Mouse (Mus musculus): ENCODE data around the gene Pif1.

The Pif1 gene

GRCm38 (mm10) chr9:65586406-65587269 is at the start of gene Pif1:
Pif1 (plus strand) TSS chr9:65587160.
- peak; percentile 91 for DNase-seq

- DNase-seq, result peak; percentile 66
These were observed 48.9 kb upstream of the Pif1 start for GRCm38 (mm10) chr9:65537901-65538630.

GRCm38 (mm10) chr9:65539697-65540096 is 47.3 kb upstream of the Pif1 start:
- DNase-seq, result no peak

GRCm38 (mm10) chr9:65541126-65542068 is 45.6 kb upstream of the Pif1 start:
- peak; percentile 71 for DNase-seq

GRCm38 (mm10) chr9:65542111-65542524 is 44.8 kb upstream of the Pif1 start:
- no peak for DNase-seq

- no peak for DNase-seq
These were observed 41.1 kb upstream of the Pif1 start for GRCm38 (mm10) chr9:65545635-65546412.

GRCm38 (mm10) chr9:65546413-65546695 is 40.6 kb upstream of the Pif1 start:
- no peak for DNase-seq

GRCm38 (mm10) chr9:65547111-65547510 is 39.8 kb upstream of the Pif1 start:
- no peak for DNase-seq

- DNase-seq, result no peak
These were observed 39.1 kb upstream of the Pif1 start for GRCm38 (mm10) chr9:65547844-65548243.

GRCm38 (mm10) chr9:65548311-65548710 is 38.6 kb upstream of the Pif1 start:
- DNase-seq, result no peak

GRCm38 (mm10) chr9:65549139-65549538 is 37.8 kb upstream of the Pif1 start:
- no peak for DNase-seq

GRCm38 (mm10) chr9:65549643-65550042 is 37.3 kb upstream of the Pif1 start:
- DNase-seq, result no peak

GRCm38 (mm10) chr9:65550079-65550831 is 36.7 kb upstream of the Pif1 start:
- DNase-seq, result no peak

- peak; percentile 91 for DNase-seq
These were observed 35.9 kb upstream of the Pif1 start for GRCm38 (mm10) chr9:65551035-65551434.

GRCm38 (mm10) chr9:65552141-65552540 is 34.8 kb upstream of the Pif1 start:
- DNase-seq, result no peak

GRCm38 (mm10) chr9:65552711-65553110 is 34.2 kb upstream of the Pif1 start:
- DNase-seq, result no peak

GRCm38 (mm10) chr9:65555001-65555405 is 32.0 kb upstream of the Pif1 start:
- DNase-seq, result peak; percentile 80

- no peak for DNase-seq
These were observed 31.3 kb upstream of the Pif1 start for GRCm38 (mm10) chr9:65555621-65556020.

GRCm38 (mm10) chr9:65556349-65556748 is 30.6 kb upstream of the Pif1 start:
- no peak for DNase-seq

- DNase-seq, result no peak
These were observed 30.0 kb upstream of the Pif1 start for GRCm38 (mm10) chr9:65556979-65557378.

- DNase-seq, result no peak
These were observed 28.2 kb upstream of the Pif1 start for GRCm38 (mm10) chr9:65558806-65559205.

GRCm38 (mm10) chr9:65561016-65561415 is 25.9 kb upstream of the Pif1 start:
- peak; percentile 44 for DNase-seq
